Mouse (Mus musculus) left cerebral cortex, adult 8-10 months (tissue): ENCODE data around the gene Adam8. TPM values are rescaled to one million over a fixed set of nuclear protein-coding genes. Genes with fewer than 3 reads are reported as not detected.

Experiments
- DNase-seq, 2 experiments: peaks; one replicate each; pipeline ENCODE4 v3.0.0; 2022; ENCODE audit warnings: low spot score in 2 of 2
- total RNA-seq, 4 experiments: library from RNA; stranded (reverse); gene quantifications; 2 replicates each; pipeline ENCODE4 v1.2.4; 2022

Gene Adam8
- 1 to 10 TPM; 1.1 to 3.6 (median 1.9) TPM for total RNA-seq

GRCm38 (mm10) chr7:139992406-139992805 lies at the start of gene Adam8:
TSS of gene Adam8 (minus strand) at chr7:139992562.
- DNase-seq, result no peak

DNA sequence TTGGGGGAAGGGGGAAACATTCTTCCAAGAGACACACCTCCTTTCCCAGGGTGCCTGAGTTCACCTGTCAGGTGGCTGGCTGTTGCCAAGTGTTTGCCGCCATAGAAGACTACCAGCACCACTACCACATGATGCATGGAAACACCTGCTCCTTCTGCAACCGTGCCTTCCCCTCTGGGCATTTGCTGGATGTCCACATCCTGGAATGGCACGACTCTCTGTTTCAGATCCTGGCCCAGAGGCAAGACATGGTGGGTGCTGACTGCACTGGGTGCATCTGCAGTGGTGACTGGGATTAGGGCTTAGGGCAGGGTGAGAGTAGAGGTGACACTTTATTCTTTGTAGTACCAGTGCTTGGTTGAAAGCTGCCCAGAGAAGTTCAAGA lies 44.8 kb upstream of the Adam8 start:
- DNase-seq, result no peak

- DNase-seq, result peak; percentile 86 to 93
These were observed 44.2 kb upstream of the Adam8 start, which contains the start of the genes Zfp511 and Tubgcp2 for GRCm38 (mm10) chr7:140036281-140037170. TSS of gene Zfp511 (plus strand) at chr7:140036391. TSS of gene Tubgcp2 (minus strand) at chr7:140036669.

DNA sequence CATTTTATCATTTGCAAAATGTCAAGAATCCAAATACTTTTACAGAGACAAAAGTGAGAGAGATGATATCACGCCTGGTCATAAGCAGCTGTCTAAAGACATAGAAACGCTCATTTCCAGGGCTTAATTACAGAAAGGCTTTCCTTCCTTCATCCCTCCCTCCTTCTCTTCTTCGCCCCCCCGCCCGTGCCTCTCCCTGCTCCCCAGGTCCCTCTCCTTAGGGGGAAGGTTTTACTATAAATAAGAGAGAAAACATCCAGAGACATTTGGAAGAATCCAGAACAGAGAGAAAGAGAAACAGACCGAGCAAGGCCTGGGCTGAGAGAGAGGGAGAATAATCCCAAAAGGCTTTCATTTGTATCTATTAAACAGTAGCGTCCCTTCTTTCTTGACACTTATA lies 43.1 kb upstream of the Adam8 start:
- no peak for DNase-seq

- no peak for DNase-seq
These were observed 41.0 kb upstream of the Adam8 start for GRCm38 (mm10) chr7:140033386-140033785.

DNA sequence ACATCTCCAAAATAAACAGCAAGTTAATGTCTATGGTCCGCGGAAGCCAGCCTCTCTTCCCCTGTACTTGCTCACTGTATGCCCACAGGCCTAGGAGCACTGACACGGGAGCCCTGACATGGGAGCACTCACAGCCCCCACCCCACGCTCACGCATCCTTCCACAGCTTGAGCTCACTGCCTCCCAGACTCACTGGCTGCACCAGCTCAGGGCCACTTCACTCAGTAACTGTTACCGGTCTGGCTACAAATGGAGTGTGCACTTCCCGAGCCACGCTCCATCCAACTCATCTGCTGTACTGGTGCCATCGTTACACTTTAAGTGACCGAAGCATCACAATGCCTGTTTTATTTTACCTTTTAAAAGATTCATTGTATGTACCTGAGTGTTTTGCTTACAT lies 40.0 kb upstream of the Adam8 start:
- DNase-seq, result no peak

DNA sequence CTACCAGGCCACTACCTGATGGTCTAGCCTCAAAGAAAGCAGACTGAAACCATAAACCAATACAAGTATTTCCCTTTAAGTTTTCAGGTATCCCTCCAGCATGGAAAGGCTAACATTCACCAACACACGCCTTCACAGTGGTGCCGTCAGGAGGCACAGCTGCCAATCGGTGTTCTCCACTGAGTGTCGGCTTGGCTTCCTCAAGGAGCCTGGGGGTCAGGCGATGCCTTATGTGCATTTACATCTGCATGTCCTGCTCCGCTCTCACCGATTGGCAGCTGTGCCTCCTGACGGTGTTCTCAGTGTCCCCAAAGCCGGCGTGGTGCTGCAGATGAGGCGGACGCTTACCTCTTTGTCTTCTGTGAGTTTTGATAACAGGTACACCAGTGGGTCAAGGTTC lies 39.4 kb upstream of the Adam8 start:
- no peak for DNase-seq

GRCm38 (mm10) chr7:140011336-140011735 lies 19.0 kb upstream of the Adam8 start:
- DNase-seq, result no peak

DNA sequence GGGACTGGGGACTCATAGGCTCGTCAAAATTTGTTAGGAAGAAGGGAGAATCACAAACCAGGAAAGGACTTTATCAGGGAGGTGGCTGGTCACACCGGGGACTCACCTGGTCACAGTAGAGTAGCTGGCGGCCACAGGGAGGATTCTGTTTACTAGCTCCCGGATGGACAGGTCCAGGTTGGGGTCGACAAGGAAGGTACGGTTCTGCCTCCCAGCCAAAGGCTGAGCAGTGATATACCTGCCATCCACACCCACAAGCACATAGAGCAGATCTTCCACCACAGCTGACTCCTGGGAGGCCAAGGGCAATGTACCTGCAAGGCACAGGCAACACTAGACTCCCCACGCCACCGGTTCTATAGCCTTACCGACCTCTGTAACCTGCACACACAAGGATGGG lies 15.4 kb upstream of the Adam8 start:
- no peak for DNase-seq

DNA sequence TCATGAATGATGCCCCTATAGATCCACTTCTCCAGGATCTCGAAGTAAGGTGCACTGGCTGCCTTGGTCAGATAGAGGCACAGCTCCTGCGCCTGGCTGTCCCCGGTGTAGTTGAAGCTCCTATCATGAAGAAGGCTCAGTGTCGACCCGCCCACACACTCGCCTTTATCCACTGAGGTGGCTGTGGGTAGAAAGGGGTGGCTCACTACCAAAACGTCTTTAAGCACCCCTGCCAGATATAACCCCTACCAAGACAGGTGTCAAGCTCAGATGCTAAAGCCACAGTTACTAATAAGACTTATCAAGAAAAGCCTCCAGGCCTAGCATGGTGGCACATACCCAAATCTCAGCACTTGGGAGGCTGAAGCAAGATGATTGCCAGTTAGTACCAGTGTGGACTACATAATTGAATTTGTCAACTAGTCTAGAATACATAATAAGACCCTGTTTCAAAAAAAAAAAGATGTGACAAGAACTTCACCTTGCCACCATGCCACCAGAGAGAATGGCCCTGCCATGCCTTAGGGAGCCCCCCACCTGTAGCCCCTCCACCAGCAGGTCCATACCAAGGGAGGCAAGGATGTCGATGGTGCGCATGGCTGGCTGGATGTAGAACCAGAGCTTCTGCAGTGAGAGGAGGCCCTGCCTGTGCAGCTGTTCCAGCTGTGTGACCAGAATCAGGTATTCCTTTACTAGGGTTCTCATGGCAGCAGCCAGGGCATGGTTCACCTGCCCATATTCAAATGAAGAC lies 14.7 kb upstream of the Adam8 start:
- peak in 1 of 2 experiments; percentile 4 for DNase-seq

- no peak for DNase-seq
These were observed 12.3 kb upstream of the Adam8 start for GRCm38 (mm10) chr7:140004666-140005065.

DNA sequence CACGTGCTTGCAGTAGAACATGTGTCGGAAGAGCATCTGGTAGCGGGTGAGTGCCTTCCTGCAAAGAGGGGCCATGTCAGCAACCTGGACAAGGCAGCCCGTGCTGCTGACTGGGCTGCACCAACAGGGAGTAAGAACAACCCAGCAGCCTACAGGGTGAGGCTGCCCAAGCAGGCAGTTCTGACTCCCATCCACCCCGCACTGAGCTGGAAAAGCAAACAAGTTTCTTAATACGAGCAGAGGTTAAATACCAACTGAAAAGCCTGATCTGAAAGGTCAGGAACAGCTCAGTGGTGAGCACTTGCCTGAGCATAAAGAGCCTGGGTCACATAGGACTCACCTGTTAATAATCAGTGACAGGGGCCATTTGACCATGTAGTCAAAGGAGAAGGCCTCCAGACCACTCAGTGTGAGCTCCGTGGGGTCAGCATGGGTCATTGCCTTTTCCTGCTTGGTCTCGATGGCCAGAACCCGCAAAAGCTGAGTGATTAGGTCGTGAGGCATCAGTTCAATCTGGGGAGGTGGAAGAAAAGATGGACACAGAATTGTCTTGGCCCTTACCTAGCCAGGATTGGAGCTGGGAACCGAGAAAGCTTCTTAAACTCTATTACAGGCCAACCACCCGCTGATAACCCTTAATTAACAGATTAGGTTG lies 8.9 kb upstream of the Adam8 start:
- peak in 1 of 2 experiments; percentile 4 for DNase-seq

GRCm38 (mm10) chr7:139998691-139999350 lies 6.5 kb upstream of the Adam8 start:
- DNase-seq, result peak in 1 of 2 experiments; percentile 39

DNA sequence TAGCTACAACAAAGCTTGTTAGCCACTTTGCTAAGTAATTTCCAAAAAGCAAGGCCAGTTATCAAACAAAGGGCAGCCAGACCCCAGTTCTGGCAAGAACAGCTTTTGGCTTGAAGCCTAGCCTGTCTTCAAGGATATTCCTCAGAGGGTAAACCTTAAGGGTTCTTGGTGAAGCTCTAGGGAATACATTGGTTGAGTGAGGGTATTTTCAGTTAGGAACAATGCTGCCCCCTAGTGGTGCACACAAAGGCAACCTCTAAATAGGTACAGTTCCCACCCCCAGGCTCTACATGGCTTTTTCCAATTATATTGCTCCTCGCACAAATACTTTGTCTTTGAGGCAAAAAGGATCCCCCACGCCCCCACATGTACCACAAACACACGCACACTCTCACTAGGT lies 2.3 kb upstream of the Adam8 start:
- peak; percentile 36 to 49 for DNase-seq

- no peak for DNase-seq
These were observed 1.8 kb upstream of the Adam8 start for GRCm38 (mm10) chr7:139994202-139994601.

GRCm38 (mm10) chr7:139993532-139993931 lies 1.2 kb upstream of the Adam8 start:
- no peak for DNase-seq

GRCm38 (mm10) chr7:139990864-139991394 lies 1.4 kb downstream of the Adam8 start:
- no peak for DNase-seq

DNA sequence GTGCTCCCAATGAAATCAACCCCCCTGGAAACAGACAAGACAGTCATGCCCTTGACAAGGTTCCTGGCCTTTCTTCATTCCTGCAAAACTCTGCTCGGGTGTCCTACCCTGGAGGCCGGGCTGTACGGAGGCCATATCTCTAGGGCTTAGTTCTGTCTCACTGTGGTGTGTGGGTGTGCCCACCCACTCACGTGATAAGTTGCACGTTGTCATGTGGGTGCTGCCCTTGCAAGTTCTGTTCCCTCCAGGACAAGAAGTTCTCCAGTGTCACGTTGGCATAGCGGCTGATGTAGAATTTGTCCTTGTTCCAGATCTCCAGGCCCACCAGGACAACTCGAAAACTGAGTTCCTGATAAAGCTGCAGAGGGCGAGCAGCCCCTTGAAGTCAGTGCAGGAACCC lies 4.1 kb downstream of the Adam8 start:
- DNase-seq, result no peak

GRCm38 (mm10) chr7:139984505-139984904 lies 7.9 kb downstream of the Adam8 start:
- DNase-seq, result no peak

- no peak for DNase-seq
These were observed 10.3 kb downstream of the Adam8 start for GRCm38 (mm10) chr7:139982058-139982457.

- no peak for DNase-seq
These were observed 11.6 kb downstream of the Adam8 start for GRCm38 (mm10) chr7:139980778-139981177.
